Mouse (Mus musculus) lung, postnatal 0 days (tissue): Measurements from ENCODE around the gene Cd93.

Experiments
- CTCF ChIP-seq: IDR thresholded peaks from 2 replicates; pipeline ENCODE4 v1.5.1; 2016; ENCODE audit warnings: antibody characterized with exemption, mild to moderate bottlenecking
- EP300 ChIP-seq: IDR thresholded peaks from 2 replicates; pipeline ENCODE4 v1.6.1; 2016; ENCODE audit warnings: antibody characterized with exemption, mild to moderate bottlenecking, control low read depth

- TF ChIP-seq CTCF (no peak), EP300 (no peak)
Measured at GRCm38 (mm10) chr2:148409821-148410220, 33.5 kb downstream of the Cd93 start.
